Mouse (Mus musculus) MEL (cell line): Measurements from ENCODE around the gene Ryr2.

ENCODE experiments used
- CTCF ChIP-seq, 3 experiments: IDR thresholded peaks in 2 of 3; conservative IDR thresholded peaks in 1 of 3; 2 replicates each; pipeline ENCODE4 v1.5.1; 2011 to 2012; ENCODE audit warnings: low read length in 3 of 3, low read depth in 2 of 3, mild to moderate bottlenecking in 2 of 3, improper control_type of control experiment in 1 of 3, inconsistent platforms in 1 of 3, mixed read lengths in 1 of 3, moderate library complexity in 1 of 3; ENCODE audit not compliant: control insufficient read depth in 1 of 3, insufficient read depth in 1 of 3, poor library complexity in 1 of 3, severe bottlenecking in 1 of 3
- E2F4 ChIP-seq: IDR thresholded peaks from 2 replicates; pipeline ENCODE4 v1.6.1; 2011; ENCODE audit warnings: low read depth, low read length, improper control_type of control experiment, borderline replicate concordance
- MAX ChIP-seq: IDR thresholded peaks from 2 replicates; pipeline ENCODE4 v1.6.1; 2011; ENCODE audit warnings: low read length, improper control_type of control experiment
- POLR2A ChIP-seq, 2 experiments: IDR thresholded peaks; 2 replicates each; pipeline ENCODE4 v1.6.1; 2011 to 2012; ENCODE audit warnings: low read length in 2 of 2, mild to moderate bottlenecking in 2 of 2, control low read depth in 1 of 2, improper control_type of control experiment in 1 of 2, low read depth in 1 of 2, moderate library complexity in 1 of 2; ENCODE audit not compliant: control insufficient read depth in 1 of 2, insufficient read depth in 1 of 2, poor library complexity in 1 of 2

- TF ChIP-seq CTCF (IDR thresholded peaks at IDR 0.05 in 2 of 3, conservative IDR thresholded peaks at IDR 0.05 in 1 of 3; ENCODE audit: control insufficient read depth in 1 of 3, insufficient read depth in 1 of 3, low read depth in 2 of 3, low read length in 3 of 3, poor library complexity in 1 of 3, severe bottlenecking in 1 of 3) (no peak), E2F4 (no peak), POLR2A (IDR thresholded peaks at IDR 0.05; ENCODE audit: control insufficient read depth in 1 of 2, insufficient read depth in 1 of 2, low read depth in 1 of 2, low read length in 2 of 2, poor library complexity in 1 of 2) (no peak), MAX (no peak)
Measured at GRCm38 (mm10) chr13:12037241-12037640, 69.5 kb downstream of the Ryr2 start.
